Mouse (Mus musculus): ENCODE results near the gene Arid1a. TPM values are rescaled to one million over a fixed set of nuclear protein-coding genes. Genes with fewer than 3 reads are reported as not detected.
A peak's percentile ranks its signal among the peaks of the same experiment; 100 is the strongest.

The Arid1a gene
- total RNA-seq, 2 experiments from 2014 or later = 83.2 to 88.6 TPM

DNA sequence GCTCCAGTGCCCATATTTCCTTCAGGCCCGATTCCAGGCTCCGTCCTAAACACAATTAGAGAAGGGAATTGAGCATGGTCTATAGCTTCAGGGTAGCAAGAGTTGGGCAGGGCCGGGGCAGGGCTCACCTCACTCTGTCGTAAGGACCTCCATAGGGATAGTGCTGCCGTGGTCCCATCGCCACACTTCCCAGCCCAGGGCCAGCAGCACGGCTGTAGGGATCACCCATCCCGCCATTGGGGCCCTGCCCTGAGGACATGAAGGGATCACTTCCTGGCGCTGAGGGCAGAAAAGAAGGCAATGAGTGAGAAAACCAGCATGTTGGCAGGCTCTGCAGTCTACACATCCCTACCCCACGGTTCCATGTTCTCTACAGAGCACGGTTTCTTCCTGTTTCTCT is 70.1 kb downstream of the Arid1a start:
- no peak for DNase-seq (ENCODE audit: low spot score in 2 of 2)
- H3K4me3 ChIP-seq = no peak overlapping the region
- TF ChIP-seq CTCF (conservative IDR thresholded peaks at IDR 0.05) = no peak
- H3K27ac ChIP-seq = no peak overlapping the region

DNA sequence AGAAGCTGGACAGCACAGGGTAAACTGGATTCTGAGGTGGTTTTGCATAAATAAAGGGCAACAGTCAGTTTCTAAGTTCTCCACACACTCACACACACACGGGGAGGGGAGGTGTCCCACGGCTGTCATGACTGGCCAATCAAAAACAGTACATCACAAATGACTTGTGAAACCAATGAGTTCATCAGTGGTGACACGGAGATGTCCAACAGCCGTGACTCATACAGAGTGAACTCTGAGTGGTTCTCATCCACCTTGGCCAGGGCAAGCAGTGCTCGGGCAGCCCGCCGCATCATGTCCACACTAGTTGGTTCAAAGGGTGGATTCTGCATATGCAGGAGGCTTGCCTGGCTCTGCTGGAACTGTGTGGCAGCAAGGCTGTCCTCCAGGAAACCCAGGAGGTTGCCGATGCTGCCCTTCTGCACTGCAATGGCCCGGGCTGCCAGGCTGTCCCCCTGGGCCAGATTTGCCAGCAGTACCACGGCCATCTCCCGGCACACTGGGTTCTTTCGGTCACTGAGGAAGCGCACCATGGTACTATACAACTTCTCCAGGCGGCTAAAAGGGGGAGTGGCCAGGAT is 76.3 kb downstream of the Arid1a start:
- no peak for TF ChIP-seq CTCF (conservative IDR thresholded peaks at IDR 0.05)
- H3K4me3 ChIP-seq = no peak overlapping the region
- DNase-seq (ENCODE audit: low spot score in 2 of 2) = no peak
- H3K27ac ChIP-seq = peak overlapping the region; percentile 32; the same call in 1 of the 2 replicates

- no peak for DNase-seq (ENCODE audit: low spot score in 2 of 2)
- H3K27ac ChIP-seq = no peak overlapping the region
- no peak for TF ChIP-seq CTCF (conservative IDR thresholded peaks at IDR 0.05)
- no peak overlapping the region for H3K4me3 ChIP-seq
Measured at GRCm38 (mm10) chr4:133679629-133680028, 76.9 kb downstream of the Arid1a start.

DNA sequence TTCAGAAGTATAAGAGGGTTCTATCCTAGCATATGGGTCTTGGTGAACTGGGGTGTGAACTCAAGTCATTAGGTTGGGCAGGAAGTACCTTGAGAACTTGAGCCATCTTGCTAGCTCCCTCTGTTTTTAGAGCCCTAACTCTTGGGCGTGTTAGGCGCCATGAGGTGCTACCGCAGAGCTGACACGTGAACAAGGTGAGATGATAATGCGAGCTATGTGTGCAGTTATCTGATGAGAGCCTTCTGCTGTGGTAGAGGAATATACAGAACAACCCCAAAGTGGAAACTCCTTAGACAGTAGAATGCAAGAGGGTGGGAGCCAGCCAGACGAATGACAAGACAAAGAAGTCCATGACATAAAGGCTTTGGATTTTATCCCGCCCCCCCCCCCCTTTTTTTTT is 79.3 kb downstream of the Arid1a start:
- no peak for DNase-seq (ENCODE audit: low spot score in 2 of 2)
- H3K27ac ChIP-seq = no peak overlapping the region
- no peak for TF ChIP-seq CTCF (conservative IDR thresholded peaks at IDR 0.05)

DNA sequence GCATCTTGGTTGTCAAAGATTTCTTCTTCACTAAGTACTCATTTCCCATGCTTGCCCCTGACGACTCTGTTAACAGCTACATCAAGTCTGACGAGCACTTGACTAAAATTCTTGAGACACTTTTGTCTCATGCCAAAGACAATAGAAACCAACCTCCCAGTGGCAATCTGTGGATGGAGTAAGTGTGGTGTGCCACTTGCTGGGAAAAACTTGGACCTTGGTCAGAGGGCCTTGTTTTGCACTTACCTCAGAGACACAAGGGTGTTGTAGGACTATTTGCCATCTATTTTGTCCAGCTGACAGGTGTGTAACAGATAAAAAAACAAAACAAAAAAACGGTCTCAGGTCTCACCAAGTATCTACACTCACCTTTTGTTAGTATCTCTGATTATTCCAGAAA is 80.4 kb downstream of the Arid1a start:
- no peak for DNase-seq (ENCODE audit: low spot score in 2 of 2)
- TF ChIP-seq CTCF (conservative IDR thresholded peaks at IDR 0.05) = no peak

More for the DNA sequence above, 79.3 kb downstream of the Arid1a start:
- H3K4me3 ChIP-seq = no peak overlapping the region

DNA sequence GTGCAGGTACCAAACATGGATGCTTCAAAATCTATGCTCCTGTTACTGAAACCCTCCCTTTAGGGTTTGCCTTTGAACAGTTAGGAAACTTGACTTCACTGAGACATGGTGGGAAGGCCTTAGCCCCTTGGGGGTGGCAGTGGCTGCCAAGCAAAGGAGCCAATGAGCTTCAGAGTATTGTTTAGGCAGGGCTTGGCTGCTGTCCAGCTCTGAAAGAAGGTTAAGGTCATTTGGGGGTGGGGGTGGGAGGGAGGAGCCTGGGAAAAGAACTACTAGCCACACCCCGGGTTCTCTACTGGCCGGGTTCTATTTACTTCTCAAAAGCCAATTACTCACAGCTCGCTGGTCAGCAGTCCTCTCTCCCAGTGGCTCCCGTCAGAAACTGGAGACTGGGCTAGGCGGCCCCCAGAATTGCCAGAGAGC is 81.0 kb downstream of the Arid1a start:
- no peak for TF ChIP-seq CTCF (conservative IDR thresholded peaks at IDR 0.05)
- peak; percentile 36 to 73 for DNase-seq (ENCODE audit: low spot score in 2 of 2)
- H3K27ac ChIP-seq = peak overlapping the region; percentile 99
- no peak overlapping the region for H3K4me3 ChIP-seq

More for the DNA sequence above, 80.4 kb downstream of the Arid1a start:
- Histone ChIP-seq H3K27ac (peak overlapping the region; percentile 81), H3K4me3 (no peak overlapping the region)

DNA sequence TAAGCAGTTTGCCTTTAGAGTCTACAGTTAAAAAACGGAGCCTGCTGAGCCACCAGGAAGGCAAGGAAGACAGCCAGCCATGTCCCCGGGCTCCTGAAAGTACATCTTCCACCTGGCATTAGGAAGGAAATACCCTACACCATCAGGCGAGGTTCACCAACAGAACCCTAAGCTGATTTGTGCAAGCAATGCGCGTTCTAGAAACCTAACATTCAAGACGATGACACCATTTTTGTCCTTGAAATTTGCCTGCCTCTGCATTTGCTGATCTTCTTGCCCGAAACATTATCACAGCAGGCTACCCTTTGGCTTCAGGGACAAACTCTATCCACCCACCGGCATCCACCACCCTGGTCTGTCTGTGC is 82.3 kb downstream of the Arid1a start:
- no peak for DNase-seq (ENCODE audit: low spot score in 2 of 2)
- peak overlapping the region; percentile 99 for H3K27ac ChIP-seq
- no peak for TF ChIP-seq CTCF (conservative IDR thresholded peaks at IDR 0.05)
- H3K4me3 ChIP-seq = no peak overlapping the region

DNA sequence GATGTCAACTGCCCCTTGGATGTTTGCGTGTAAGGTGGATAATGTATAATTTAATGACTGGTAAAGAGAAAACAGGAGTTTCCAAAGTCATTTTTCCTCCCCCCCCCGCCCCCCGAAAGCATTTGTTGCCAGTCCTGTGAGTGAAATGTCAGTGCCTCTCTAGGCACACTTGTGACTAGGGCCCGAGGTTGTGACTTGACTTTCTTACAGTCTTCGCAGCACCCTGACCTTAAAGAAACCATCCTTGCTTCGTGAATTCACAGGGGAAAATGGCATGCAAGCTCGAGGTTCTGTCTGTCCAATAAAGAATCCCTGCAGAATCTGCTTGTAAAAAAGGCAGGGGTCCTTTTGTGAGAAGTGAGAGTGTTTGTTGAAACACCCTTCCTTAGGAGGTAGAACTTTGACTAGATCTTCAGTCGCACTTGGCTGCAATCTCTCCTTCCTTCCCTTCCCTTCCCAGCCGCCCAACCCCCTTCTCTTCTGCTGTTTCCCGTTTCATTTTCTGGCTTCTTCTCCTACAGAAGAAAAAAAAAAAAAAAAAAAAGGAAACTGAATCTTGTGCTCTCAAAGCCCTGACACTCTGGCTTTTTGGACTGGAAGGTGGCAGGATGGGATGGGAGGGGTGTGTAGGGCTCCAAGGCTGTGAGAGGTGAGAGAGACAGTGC is 82.8 kb downstream of the Arid1a start:
- Histone ChIP-seq H3K27ac (peak overlapping the region; percentile 99), H3K4me3 (no peak overlapping the region)
- TF ChIP-seq CTCF (conservative IDR thresholded peaks at IDR 0.05) = no peak
- DNase-seq (ENCODE audit: low spot score in 2 of 2) = peak in 1 of 2 experiments; percentile 41

DNA sequence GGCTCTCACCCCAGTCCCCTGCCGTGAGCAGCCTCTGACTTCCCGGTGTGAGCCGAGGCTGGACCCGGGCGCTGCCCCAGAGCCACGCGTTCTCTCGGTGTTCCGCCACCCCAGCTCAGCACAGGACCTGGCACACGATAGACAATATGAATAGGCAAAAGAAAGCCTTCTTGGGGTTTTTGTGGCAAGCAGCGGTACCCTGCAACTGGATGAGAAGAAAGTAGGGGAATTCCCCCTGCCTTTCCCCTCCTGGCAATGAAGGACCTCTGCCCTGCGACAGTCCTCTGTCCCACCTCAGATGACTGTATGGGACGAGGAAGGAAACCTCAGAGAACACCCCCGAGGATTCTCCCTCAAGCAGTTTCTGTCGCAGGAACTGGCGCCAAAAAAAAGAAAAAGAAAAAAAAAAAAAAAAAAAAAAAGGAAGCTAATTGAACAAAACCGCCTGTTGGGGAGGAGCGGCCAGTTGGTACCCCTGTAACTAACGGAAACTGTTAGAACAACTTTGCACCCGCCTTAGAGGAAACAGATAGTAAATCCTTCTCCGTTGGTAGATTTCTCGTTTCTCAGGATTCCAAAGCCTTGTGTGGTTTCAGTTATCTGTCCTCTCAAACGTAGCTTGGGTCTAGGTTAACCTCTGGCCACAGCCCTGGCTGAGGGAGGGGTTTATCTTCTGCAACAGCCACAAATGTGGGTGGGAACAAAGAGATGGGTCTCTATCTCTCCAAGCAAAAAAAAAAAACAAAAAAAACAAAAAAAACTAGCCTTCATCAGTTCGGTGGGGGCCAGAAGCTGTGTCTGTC is 83.5 kb downstream of the Arid1a start:
- TF ChIP-seq CTCF (conservative IDR thresholded peaks at IDR 0.05) = no peak
- Histone ChIP-seq H3K4me3 (peak overlapping the region; percentile 98), H3K27ac (peak overlapping the region; percentile 99)
- no peak for DNase-seq (ENCODE audit: low spot score in 2 of 2)

DNA sequence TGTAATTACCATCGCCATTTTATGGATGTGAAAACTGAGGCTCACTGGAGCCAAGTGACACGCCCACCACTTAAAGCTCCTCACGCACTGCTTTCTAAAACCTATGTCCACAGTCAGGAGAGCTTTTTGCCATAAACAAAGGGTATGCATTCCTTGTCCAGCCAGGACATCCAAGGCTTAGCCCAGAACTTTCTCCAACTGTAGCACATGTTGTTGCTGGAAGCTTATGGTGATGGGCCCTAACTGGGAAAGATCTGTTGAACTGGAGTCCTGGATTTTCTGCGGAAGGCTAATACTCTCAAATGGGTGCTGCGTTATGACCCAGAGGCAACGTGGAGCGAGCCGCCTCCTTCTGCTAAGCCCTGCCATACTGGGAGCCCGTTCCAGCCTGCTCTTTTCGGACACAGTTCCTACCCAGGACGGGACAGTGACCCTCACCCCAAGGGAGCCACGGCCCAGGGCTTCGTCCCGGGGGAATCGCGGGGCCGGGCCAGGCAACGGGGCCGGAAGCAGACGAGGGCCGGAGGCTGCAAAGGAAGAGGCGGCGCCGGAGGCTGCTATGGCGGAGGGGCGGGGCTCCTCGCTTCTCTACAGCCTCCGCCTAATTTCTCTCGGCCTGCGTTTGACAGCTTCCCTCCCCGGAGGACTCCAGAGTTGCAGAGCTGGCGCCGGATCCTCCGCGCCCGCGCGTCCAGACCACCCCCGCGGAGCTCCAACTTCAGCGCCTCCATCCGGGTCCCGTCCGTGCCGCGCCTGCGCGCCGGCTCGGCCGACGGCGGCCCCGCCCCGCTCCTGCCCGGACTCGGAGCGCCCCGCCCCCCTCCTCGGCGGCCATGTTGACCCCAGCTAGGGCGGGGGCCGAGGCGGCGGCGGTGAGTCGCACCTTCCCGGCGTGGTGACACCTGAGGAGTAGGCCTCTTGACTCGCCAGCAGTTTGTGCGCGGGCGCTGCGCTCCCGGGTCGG is 84.4 kb downstream of the Arid1a start, which contains the start of gene Pigv:
Pigv (minus strand) TSS at position 767 of the 964 bp plus-strand sequence.
- DNase-seq (ENCODE audit: low spot score in 2 of 2) = peak; percentile 93
- Histone ChIP-seq H3K27ac (peak within 1 kb of the TSS; percentile 99), H3K4me3 (peak within 1 kb of the TSS; percentile 98)
- TF ChIP-seq CTCF (conservative IDR thresholded peaks at IDR 0.05) = no peak

DNA sequence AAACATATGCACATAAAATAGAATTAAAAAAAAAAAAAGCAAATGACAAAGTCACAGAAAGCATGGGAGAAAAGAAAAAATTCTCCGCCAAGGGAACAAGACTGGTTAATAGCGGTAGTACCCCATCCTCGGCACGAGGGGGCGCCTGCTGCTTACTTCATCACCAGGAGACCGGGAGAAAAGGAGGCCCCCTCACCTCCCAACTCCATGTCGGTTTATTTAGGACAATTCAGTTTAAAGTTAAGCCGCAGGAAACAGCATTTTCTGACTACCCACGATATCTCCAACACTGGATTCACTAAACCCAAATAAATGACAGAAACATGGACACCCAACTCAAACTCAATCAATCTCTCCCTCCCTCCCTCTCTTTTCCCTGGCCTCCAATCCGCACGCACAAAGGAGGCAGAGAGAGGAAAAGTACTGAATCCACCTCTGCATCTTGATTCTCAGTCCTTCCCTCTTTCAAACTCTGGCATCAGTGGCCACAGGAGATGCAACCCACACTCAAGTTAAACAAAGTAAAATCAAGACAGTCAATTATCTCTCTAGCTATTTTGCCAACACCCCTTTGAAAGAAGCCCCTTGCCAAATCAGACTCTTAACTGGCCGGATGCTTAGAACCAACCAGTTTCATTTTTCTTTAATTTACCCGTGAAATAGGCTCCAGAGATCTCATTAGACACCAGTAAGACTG is 85.2 kb downstream of the Arid1a start:
- TF ChIP-seq CTCF (conservative IDR thresholded peaks at IDR 0.05) = peak; percentile 97
- H3K27ac ChIP-seq = peak overlapping the region; percentile 99
- peak; percentile 84 to 87 for DNase-seq (ENCODE audit: low spot score in 2 of 2)
- H3K4me3 ChIP-seq = peak overlapping the region; percentile 98
